Mouse (Mus musculus): ENCODE results near the gene Pspn.

Pspn gene

DNA sequence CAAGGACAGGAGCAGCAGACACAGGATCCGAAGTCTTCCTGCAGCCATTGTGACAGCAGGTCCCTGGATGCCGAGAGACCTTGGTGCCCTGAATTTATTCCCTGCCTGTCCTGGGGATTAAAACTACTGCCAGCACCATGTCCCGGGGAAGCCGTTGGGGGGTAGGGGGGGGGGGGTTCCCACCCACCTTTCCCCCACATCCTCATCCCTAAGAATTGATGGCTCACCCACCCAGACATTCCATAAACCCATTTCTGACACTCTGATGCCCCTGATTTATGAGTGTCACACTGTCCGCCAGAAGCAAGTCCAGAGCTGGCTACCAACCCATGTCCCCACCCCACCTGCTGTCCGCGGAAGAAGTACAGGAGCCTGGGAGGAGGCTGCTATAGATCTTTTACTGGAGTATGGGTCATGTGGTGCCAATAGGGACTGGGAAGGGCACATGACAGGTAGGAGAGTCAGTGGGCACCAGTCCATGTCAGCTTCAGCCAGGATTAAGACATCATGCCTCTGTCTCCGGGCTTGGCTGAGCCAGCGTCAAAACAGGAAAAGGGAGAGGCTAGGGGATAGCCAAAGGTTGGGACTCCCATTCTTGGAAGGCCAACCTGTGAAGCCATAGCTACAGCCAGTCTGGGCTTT, at the start of gene Pspn:
TSS of gene Pspn (minus strand) at position 51 of the 642 bp plus-strand sequence.
- DNase-seq (ENCODE audit: low spot score) = no peak

DNA sequence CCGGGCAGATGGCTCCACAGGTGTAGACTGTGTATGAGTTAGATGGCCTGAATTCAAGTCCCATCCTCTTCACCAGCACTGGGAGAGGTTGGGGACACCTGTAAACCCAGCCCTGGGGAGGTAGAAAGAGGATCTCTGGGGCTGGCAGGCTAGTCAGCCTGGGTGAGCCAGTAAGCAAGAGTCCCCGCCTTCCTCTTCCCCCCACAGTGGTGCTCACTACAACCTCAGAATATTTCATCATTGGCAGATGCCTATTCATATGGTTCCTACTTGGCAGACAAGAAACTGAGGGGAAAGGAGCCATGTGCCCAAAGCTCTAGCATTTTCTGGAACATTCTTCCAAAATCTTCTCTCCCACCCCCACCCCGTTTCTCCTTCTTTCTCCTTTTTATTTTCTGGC, 49.0 kb upstream of the Pspn start:
- DNase-seq (ENCODE audit: low spot score) = no peak

DNA sequence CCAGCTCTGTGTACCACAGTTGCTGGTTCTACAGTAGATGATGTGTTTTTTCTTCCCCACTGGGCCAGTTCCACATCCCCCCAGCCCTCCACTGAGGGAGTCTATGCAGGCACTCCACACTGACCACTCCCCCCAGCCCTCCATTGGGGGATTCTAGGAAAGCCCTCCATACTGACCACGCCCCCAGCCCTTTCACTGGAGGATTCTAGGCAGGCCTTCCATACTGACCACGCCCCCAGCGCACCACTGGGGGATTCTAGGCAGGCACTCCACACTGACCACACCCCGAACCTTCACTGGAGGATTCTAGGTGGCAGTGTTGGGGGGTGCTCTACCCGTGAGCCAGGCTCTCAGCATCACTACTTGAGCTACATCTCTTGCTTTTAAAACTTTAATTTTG, 47.6 kb upstream of the Pspn start:
- no peak for DNase-seq (ENCODE audit: low spot score)

DNA sequence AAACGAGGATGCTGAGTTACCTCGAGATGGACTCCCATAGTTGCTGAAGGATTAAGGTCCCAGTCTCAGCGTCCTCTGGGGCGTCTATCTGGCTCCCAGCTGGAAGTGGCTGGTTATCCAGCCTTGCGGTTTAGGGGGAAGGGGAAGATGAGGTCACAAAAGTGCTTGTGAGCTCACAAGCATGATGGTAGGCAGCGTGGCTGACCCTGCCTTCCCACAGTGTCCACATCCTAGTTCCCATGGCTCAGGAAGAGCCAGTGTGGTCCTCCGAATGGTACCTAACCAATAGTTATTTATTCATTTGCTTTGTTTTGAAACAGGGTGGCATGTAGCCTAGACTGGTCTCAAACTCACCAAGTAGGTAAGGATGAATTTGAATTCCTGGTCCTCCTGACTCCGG, 41.7 kb upstream of the Pspn start, which contains the start of gene Slc25a41:
TSS of gene Slc25a41 (minus strand) at position 101 of the 400 bp plus-strand sequence.
- no peak for DNase-seq (ENCODE audit: low spot score)

DNA sequence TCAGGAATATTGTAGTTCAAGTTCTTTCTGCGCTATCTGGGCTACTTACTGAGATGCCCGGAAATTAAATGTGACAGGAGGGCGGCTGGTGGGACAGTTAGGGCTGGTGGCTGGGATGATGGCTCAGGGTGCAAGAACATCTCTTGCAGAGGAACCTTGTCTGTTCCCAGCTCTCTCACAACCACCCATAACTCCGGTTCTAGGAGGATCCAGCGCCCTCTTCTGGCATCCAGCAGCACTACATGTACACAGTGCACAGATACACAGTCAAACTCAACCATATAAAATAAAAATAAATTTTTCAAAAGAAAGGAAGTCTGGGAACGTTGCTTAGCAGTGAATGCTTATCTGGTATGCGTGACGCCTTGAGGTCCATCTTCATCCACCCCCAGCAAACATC, 39.2 kb upstream of the Pspn start:
- DNase-seq (ENCODE audit: low spot score) = no peak

DNA sequence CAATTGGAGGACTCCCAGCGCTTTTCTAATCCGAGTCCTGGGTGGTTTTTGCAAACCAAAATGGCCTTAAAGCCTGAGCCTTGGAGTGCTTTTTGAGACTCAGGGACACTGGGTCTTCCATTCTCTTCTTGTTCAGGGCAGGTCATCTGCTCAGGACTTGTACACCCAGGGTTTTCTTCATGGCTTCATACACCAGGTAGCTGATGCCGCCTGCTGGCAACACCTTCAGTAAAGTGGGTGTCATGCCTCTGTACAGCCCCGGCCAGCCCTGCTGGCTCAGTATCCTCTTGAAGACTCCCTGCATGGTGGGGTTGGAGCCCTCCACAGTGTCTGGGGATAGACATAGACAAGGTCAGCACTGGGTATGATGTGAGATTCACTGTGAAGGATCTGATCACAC, 33.0 kb upstream of the Pspn start:
- no peak for DNase-seq (ENCODE audit: low spot score)

DNA sequence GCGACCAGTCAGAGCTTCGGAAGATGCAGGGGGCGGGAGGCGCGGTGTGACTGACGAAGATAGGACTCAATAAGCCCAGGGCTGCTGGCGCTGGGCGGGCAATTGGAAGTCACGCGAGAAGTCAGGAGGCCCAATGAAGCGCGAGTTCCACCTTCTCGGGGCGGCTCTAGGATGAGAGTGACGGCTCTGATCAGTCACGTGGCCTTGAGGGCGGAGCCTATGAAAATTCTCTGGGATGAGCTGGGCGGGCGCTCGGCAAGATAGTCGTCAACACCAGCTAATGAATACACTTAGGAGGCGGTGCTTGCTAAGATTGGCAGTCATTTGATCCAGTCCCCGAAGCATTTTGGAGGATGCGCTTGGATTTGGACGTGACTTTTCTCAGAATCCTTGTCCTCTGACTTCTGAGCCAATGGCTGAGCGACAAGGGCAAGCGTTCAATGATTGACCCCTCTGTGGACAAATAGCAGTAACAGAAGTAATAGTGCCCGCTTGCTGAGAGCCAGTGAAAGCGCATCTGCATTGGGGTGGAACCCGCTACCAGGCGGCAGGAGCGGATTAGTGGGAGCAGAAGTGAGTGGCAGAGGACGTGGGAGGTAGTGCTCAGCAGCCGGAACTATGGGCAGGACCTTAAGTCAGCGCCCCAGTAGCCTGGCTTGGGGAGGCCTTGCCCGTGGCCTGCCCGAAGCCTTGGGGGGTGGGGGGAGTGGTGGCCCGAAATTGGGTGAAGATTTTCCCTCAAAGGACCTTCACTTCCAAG, 32.0 kb upstream of the Pspn start:
- DNase-seq (ENCODE audit: low spot score) = peak; percentile 100

DNA sequence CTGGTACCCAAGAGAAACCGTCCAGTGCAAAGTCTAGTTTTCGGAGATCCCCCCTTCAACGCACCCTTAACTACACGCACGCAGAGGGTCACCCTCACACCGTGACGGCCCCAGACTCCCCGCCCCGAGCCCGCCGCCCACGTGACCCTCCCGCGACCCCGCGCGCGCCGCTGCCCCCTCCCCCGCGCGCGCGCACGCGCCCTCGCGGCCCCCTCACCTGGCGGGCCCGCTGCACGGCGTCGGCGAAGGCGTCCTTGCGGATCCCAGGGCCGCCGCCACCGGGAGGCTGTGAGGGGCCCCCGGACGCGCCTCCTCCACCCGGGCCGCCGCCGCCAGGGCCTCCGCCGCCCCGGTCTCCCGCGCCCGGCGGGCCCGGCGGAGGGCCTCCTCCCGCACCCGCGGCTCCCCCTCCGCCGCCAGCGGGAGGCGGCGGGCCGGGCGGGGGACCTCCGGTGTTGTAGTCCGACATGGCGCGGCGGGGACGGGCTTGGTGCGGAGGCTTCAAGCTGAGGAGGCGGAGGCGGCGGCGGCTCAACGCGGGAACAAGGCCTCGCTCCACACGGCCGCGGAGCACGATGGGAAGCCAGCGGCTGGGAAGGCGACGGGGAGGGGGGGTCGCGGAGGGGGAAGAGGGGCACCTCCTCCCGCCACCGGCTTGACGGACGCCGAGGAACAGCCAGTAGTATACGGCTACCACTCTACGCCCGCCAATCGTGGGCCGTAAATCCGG, 31.3 kb upstream of the Pspn start, which contains the start of gene Khsrp:
TSS of gene Khsrp (minus strand) at position 592 of the 730 bp plus-strand sequence.
- DNase-seq (ENCODE audit: low spot score) = no peak

DNA sequence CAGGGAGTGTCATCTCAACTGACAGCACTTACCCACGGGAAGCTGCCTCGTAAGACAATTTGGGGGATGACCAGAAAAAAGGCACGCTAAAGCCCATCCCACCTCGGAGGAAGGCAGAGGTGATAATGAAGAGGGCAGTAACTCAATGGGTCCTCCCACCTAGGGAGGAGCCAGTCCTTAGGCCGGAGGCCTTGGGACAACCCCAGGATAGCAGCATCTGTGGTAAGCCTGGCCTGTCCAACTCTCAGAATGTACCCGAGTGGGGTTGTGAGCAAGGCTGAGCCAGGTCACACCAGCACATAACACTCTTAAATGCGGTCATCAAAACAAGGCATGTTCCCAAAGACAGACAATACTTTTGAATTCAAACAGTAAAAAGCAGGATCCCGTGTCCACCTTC, 29.9 kb upstream of the Pspn start:
- no peak for DNase-seq (ENCODE audit: low spot score)

DNA sequence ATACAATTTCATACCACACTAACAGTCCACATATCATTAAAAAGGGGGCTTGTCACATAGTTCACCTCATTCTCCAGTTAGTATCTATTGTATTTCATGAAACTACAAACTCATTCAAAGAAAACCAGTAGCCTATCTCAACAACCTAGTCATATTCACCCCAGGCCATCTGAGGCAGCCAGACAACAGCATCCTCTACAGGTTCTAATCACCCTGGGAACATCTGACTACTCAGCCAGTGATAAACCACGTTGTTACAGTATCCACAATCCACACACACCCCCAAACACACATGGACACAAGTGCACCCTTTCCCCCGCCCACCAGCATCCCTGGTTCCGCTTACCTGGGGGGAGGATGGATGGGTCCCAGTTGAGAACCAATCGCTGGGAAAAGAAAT, 27.7 kb upstream of the Pspn start:
- no peak for DNase-seq (ENCODE audit: low spot score)

DNA sequence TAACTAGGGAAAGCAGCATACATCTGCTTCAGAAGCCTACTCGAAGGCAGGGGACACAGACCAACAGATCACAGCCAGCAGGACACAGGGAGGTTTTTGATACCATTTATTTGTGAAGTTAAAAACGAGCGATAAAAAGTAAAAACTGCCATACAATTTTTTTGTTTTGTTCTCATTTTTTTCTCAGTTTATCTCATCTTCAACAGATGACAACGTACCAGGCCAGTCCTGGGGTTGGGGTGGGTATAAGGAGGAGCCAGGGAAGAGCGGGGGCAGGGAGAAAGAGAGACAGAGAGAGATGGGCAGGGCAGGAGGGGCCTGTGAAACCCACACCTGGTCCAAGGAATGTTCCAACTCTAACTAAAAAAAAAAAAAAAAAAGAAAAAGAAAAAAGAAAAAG, 21.1 kb upstream of the Pspn start:
- DNase-seq (ENCODE audit: low spot score) = no peak

DNA sequence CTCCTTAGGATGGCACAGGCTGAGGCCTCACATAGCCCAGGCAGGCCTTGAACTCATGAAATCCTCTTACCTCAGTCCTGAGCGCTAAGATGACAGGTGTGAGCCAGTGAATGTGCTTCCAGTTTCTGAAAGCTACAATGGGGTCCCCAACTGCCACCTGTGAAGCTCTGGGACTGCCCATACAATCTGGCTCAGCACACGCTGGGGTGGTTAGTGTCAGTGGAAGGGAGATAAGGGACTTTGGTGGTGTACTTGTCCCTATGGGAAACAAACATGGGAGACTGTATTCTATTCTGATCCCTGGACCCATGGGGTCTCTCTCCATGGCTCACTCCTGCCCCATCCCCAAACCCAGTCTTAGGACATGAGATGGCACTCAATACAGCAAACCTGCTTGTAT, 19.9 kb upstream of the Pspn start:
- no peak for DNase-seq (ENCODE audit: low spot score)

DNA sequence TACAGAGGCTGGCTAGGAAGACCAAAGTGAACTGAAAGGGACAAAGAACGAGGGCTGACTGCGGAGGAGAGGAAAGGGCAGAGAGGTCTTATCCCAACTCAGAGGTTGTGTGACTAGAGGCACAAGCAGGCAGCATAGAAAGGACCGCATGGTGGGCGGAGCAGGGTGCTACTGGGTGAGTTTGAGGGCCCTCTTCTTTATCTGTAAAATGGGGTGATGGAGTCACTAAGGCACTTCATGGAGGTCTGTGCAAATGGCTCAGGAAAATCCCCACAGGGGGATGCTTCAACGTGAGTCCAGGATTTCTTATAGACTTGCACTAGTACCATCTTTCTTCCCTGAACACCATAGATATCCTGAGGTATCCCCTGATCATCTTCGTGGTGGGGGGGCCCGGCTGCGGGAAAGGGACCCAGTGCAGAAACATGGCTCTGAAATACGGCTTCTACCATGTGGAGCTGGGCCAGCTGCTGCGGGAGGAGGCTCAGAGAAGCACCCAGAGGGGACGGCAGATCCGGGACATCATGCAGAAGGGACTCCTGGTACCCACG, 12.5 kb upstream of the Pspn start:
- DNase-seq (ENCODE audit: low spot score) = no peak

DNA sequence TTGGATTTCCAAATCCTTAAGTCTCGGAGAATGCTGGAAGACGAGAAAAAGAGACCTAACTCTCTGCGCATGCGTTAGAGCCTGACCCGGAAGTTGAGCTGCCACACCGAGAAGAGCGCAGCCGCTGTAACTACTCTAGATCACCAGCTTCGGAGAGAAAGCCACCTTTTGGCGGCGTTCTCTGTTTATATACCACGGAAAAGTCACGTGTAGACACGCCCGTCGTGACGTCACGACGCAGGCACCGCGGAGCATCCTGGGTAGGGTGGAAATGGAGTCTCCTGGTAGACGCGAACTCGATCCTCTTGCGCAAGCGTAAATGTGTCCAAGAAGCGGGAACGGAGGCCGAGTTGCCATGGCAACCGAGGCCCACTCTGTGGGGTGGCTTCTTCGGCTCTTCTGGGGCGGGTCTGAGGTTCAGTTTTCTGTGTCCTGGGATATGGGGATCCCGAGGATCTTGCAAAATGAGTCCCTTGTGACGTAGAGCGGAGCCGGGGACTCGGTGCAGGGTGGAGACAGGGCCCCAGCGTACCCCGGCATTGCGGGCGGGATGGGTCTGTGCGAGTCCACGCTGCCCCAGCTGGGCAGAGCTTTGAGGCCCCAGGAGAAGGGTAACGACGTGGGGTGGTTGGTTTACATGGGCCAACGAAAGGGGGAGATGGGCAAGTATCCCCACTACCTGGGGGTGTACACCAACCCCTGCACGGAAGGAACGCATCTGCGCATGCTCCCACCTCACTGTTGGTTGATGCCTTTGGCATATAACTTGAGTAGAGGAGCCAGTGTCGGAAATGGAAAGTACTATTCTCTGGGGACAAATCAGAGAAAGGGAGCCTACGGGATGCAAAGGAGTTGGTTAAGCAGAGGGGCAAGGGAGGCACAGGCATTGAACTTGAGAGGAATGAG, 11.7 kb upstream of the Pspn start, which contains the start of the genes Gtf2f1 and Gm17949:
TSS of gene Gtf2f1 (minus strand) at position 53 of the 906 bp plus-strand sequence.
TSS of gene Gm17949 (plus strand) at position 234 of the 906 bp plus-strand sequence.
- peak; percentile 94 for DNase-seq (ENCODE audit: low spot score)

DNA sequence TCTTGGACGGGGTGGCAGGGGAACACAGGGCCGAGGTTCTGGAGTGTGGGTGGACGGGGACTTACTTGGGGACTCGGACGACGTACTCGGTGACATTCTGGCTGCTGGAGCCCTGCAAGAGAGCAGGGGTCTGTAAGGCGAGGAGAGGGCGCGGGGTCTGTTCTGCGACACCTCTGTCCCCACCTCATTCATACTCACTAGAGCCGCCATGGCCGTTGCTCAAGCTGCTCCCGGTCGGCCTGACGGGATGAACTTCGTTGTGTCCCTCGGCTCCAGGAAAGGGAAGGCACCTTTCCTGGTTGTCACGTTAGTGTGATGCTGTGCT, 11.1 kb upstream of the Pspn start:
- no peak for DNase-seq (ENCODE audit: low spot score)

DNA sequence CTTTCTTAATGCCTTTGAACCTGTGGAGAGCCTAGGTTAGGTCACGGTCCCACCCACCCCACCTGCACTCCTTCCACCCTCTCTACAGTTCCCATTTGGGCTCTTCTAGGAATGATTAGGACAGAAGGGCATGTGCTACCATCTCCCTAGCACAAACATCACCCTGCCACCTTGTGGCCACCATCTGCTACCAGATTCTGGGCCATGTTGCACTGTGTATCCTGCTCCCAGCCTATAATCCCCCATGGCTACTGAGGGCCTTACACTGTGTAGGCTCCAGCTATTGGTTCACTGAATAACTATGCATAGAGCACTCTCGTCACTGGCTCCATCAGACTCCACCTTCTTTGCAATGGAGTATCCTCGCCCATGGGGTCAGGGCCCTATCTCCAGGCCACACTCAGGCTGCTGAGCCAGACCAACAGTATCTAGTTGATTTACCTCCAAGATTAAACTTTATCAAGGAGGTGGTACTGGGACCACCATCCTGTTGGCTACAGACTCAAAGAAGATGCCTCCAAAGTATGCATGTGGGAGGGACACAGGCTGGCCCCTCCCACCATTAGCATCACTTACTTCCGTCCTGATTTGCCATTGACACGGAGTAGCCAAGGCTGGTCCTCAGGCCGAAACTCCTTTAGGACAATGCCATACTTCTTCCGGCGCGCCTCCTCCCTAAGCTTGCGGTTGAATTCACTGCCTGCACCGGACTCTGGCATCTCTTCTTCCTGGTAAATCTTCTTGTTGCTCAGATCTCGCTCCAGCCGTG, 7.5 kb upstream of the Pspn start:
- no peak for DNase-seq (ENCODE audit: low spot score)

DNA sequence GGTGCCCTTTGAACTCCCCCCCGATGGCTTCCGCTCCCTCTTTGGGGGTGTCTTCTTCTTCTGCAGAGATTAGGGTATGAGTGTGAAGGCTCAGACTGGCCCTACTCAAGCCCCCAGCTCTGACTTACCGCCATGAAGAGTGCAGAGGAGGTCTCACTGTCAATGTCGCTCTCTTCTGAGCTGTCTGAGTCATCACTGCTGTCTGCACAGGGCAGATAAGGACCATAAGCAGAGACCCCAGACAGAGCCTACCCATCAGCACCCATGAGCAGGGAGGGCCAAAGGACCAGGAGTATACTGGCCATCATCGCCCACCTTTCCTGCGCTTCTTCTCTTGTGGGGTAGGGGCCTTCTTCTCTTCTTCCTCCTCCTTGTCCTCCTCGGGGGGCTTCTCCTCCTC, 4.2 kb upstream of the Pspn start:
- no peak for DNase-seq (ENCODE audit: low spot score)

DNA sequence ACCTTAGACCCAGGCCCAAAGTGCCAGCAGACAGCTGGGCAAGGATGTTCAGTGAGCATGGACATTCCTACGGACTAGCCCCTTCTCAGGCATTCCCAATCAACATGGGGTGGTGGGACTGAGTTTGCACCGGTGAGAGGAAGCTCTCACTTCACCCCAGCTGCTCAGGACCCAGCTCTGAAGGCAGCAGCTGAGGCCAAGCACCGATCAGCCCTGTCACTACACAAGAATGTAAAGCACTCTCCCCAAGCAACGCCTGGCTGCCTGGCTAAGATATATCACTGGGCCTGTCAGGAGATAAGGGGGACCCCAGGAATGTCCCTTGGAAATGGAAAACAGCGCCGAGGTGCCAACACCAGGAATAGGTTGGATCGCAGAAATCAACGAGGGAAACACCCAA, 1.4 kb upstream of the Pspn start:
- no peak for DNase-seq (ENCODE audit: low spot score)

DNA sequence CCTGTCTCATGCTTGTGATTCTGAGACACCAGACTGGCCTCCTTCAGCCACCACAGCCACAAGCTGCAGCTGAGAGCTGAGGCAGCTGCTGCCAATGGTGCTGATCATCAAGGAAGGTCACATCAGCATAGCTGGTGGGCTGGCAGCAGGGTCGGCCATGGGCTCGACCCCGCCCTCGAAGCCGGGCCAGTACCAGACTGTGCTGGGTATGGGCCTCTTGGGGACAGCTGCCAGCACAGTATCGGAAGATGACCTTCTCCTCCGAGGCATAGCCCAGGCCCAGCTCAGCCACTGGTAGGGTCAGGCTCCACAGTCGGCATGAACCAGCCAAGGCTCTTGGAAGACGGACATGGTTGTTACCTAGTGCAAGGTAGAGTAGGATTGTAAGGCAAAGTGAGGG, 404 bp downstream of the Pspn start:
- DNase-seq (ENCODE audit: low spot score) = no peak

DNA sequence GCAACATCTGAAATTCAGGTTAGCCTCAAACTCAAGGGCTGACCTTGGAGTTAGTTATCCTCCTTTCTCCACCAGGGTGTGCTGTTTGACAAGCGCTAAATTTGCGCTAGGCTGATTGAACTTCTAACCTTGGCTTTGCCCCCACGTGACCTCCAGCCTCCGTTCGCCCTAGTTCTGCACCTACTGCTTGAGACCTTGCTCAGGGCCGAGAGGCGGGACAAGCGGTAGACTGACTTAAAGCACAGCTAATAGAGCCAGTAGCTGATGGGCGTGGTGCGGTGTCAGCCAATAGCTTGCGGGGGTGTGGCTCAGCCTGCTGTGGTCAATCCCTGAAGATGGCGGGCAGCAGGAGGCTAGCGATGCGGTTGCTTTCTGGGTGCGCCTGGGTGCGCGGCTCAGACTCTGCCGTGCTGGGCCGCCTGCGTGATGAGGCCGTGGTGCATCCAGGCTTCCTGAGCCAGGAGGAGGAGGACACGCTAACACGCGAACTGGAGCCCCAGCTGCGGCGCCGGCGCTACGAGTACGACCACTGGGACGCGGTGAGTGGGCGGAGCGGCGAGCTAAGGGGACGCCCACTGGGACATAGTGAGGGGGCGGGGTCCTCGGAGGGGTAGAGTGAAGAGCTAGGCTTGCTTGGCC, 2.7 kb downstream of the Pspn start, which contains the start of gene Alkbh7:
TSS of gene Alkbh7 (plus strand) at position 311 of the 639 bp plus-strand sequence.
- DNase-seq (ENCODE audit: low spot score) = peak; percentile 94

Measured in left cerebral cortex, adult 11 months (tissue).